Mouse (Mus musculus): ENCODE results near the gene Slc8a2. TPM values are rescaled to one million over a fixed set of nuclear protein-coding genes. Genes with fewer than 3 reads are reported as not detected.
A peak's percentile ranks its signal among the peaks of the same experiment; 100 is the strongest.

The Slc8a2 gene
- polyA plus RNA-seq, 1 experiment from 2014 or later: 0.13 TPM

DNA sequence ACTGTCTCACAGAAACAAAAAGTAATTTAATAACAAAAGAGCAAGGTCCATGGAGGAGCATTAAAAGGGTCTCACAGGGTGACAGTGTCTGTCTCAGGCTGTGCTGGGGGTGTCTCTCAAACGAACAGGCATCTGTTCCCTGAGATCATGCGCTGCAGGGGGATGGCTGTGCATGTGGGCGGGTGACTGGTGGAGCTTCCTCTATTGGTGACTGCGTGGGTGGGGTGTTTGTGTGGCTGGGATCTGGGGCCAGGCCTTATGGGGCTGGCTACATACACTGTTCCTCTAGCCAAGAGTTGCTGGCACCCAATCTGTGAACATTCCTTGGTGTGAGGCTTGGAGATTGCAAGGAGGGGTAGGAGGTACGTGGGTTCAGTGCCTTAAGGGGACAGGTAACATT is 19.6 kb downstream of the Slc8a2 start:
- WGBS: 48% methylated on average over 5 of the region's 5 CpGs

DNA sequence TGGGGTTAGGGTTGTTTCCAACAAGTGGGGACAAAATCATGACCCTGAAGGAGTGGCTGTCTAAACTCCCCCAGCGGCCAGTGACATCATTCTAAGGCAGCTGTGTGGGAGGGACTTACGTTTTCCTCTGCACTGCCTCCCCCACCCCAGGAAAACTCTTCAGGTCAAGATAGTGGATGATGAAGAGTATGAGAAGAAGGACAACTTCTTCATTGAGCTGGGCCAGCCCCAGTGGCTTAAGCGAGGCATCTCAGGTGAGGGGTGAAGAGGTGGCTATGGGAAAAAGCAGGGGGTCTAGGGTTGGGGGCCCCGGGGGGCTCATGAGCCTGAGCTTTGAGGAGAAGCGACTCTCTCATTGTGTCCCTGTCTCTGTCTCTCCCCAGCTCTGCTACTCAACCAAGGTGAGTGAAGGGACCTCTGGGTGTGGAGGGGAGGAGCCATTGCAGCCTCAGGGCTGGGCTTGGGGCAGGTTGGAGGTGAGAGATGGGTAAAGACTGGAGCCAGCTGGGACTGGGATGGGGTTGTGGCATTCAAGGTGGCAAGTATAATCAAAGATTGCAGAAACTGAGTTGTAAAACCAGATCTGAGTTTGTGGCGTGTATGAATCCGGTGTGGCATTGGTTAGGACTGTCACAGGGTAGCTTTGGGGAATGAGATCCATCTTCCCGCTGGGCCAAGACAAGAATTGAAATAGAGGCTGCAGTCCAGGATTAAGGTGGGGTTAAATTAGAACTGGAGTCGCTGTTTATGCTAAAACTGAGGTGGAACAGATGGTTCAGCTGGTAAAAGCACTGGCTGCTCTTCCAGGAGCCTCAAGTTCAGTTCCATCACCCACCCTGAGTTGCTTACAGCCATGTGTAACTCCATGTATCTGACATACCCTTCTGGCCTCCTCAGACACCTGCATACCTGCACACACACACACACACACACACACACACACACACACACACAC is 20.8 kb downstream of the Slc8a2 start:
- peaks cover 25% of the 10 kb centered on the region for H3K27me3 ChIP-seq
- no peaks in the 10 kb centered on the region for H3K9me3 ChIP-seq (replicated peaks)
- peaks cover 6% of the 10 kb centered on the region; the same call in 1 of the 2 replicates for H3K4me1 ChIP-seq (replicated peaks)
- H3K4me2 ChIP-seq: no peak overlapping the region
- H3K9ac ChIP-seq: no peak overlapping the region
- no peak for ATAC-seq (replicated peaks; ENCODE audit: insufficient number of reproducible peaks, insufficient read depth, low FRiP score, low read depth)
- H3K36me3 ChIP-seq: no peaks in the 10 kb centered on the region
- no peak overlapping the region for H3K27ac ChIP-seq
- H3K4me3 ChIP-seq: no peak overlapping the region
- WGBS: 63% methylated on average over 9 of the region's 9 CpGs

More for the DNA sequence above, 19.6 kb downstream of the Slc8a2 start:
- no peaks in the 10 kb centered on the region for H3K36me3 ChIP-seq
- H3K9me3 ChIP-seq (replicated peaks): no peaks in the 10 kb centered on the region
- ATAC-seq (replicated peaks; ENCODE audit: insufficient number of reproducible peaks, insufficient read depth, low FRiP score, low read depth): no peak
- no peak overlapping the region for H3K4me2 ChIP-seq
- peaks cover 25% of the 10 kb centered on the region for H3K27me3 ChIP-seq
- no peak overlapping the region for H3K4me3 ChIP-seq
- H3K27ac ChIP-seq: no peak overlapping the region
- no peak overlapping the region for H3K9ac ChIP-seq
- H3K4me1 ChIP-seq (replicated peaks): no peaks in the 10 kb centered on the region

DNA sequence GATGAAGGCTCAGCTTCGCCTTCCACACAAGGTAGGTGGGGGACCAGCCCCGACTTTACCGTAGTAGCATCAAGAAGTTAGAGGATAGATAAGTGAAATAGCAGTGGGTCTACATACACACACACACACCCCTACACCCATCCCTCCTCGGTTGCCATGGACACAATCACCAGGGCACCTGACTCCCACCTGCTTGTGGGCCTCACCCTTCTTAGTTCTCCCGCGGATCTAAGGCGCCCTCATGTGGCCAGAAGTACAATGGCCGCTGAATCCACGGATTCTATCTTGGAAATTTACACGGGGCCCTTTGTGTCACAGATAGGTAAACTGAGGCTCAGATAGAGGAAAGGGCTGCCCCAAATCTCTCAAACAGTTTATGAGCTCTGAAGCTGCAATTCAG is 23.9 kb downstream of the Slc8a2 start:
- 14% methylated on average over 10 of the region's 10 CpGs for WGBS
- no peak overlapping the region for H3K4me2 ChIP-seq
- no peaks in the 10 kb centered on the region for H3K36me3 ChIP-seq
- no peak for ATAC-seq (replicated peaks; ENCODE audit: insufficient number of reproducible peaks, insufficient read depth, low FRiP score, low read depth)
- H3K27ac ChIP-seq: no peak overlapping the region
- H3K4me3 ChIP-seq: no peak overlapping the region
- H3K4me1 ChIP-seq (replicated peaks): peaks cover 15% of the 10 kb centered on the region
- H3K27me3 ChIP-seq: peaks cover 6% of the 10 kb centered on the region
- no peak overlapping the region for H3K9ac ChIP-seq
- no peaks in the 10 kb centered on the region for H3K9me3 ChIP-seq (replicated peaks)

- no peak; the same call in 1 of the 2 replicates for ATAC-seq (replicated peaks; ENCODE audit: insufficient number of reproducible peaks, insufficient read depth, low FRiP score, low read depth)
- Histone ChIP-seq H3K27me3 (peaks cover 24% of the 10 kb centered on the region), H3K9ac (no peak overlapping the region), H3K9me3 (replicated peaks) (no peaks in the 10 kb centered on the region), H3K4me2 (no peak overlapping the region), H3K27ac (peak overlapping the region; percentile 73), H3K4me3 (no peak overlapping the region), H3K36me3 (no peaks in the 10 kb centered on the region), H3K4me1 (replicated peaks) (peaks cover 19% of the 10 kb centered on the region)
- WGBS: 33% methylated on average over 9 of the region's 9 CpGs
Observed at GRCm38 (mm10) chr7:16155132-16155872, 25.7 kb downstream of the Slc8a2 start.

DNA sequence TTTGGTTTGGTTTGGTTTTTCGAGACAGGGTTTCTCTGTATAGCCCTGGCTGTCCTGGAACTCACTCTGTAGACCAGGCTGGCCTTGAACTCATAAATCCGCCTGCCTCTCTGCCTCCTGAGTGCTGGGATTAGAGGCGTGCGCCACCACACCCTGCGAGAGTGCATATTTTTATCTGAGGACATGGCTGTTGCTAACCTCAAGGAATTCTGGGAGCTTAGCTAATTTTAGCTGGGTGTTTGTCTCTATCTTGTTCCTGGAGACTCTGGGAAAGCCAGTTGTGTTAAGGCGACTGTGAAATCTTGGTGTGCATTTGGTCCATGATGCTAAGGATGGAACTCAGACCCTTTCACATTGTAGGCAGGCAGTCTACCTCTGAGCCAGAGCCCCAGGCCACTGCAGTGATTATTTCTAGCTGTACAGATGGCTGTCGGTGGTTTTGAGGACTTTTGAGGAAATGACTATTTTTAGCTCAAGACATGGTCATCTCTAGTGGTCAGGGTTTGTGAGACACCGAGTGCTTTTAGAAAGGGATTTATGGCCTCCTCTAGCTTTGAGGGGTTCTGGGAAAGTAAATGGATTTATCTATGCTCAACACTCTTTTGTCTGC is 26.6 kb downstream of the Slc8a2 start:
- no peaks in the 10 kb centered on the region for H3K9me3 ChIP-seq (replicated peaks)
- WGBS: 25% methylated on average over 8 of the region's 8 CpGs
- H3K27me3 ChIP-seq: peaks cover 24% of the 10 kb centered on the region
- H3K4me2 ChIP-seq: 0 out of 2 replicates have a peak overlapping the region, but pooled peaks have one; percentile 4
- H3K4me1 ChIP-seq (replicated peaks): peaks cover 19% of the 10 kb centered on the region
- ATAC-seq (replicated peaks; ENCODE audit: insufficient number of reproducible peaks, insufficient read depth, low FRiP score, low read depth): peak; percentile 28; the same call in 1 of the 2 replicates
- H3K36me3 ChIP-seq: no peaks in the 10 kb centered on the region
- H3K9ac ChIP-seq: no peak overlapping the region
- peak overlapping the region; percentile 73 for H3K27ac ChIP-seq
- no peak overlapping the region for H3K4me3 ChIP-seq

- WGBS: 7% methylated on average over 39 of the region's 39 CpGs
- Histone ChIP-seq H3K4me3 (peak overlapping the region; percentile 15; the same call in 1 of the 2 replicates), H3K27ac (no peak overlapping the region), H3K36me3 (no peaks in the 10 kb centered on the region), H3K9me3 (replicated peaks) (no peaks in the 10 kb centered on the region), H3K4me1 (replicated peaks) (peaks cover 19% of the 10 kb centered on the region), H3K4me2 (peak overlapping the region; percentile 51), H3K9ac (no peak overlapping the region; the same call in 1 of the 2 replicates), H3K27me3 (peaks cover 25% of the 10 kb centered on the region)
- ATAC-seq (replicated peaks; ENCODE audit: insufficient number of reproducible peaks, insufficient read depth, low FRiP score, low read depth): no peak
Observed at GRCm38 (mm10) chr7:16158735-16159134, 29.1 kb downstream of the Slc8a2 start.

GRCm38 (mm10) chr7:16160702-16161101 is 31.1 kb downstream of the Slc8a2 start:
- 60% methylated on average over 3 of the region's 3 CpGs for WGBS

GRCm38 (mm10) chr7:16161302-16161701 is 31.7 kb downstream of the Slc8a2 start:
- peaks cover 27% of the 10 kb centered on the region for H3K27me3 ChIP-seq
- peaks cover 10% of the 10 kb centered on the region for H3K4me1 ChIP-seq (replicated peaks)
- no peak overlapping the region for H3K4me2 ChIP-seq
- no peak overlapping the region for H3K9ac ChIP-seq
- no peaks in the 10 kb centered on the region for H3K9me3 ChIP-seq (replicated peaks)
- WGBS: 90% methylated on average over 9 of the region's 9 CpGs
- no peak for ATAC-seq (replicated peaks; ENCODE audit: insufficient number of reproducible peaks, insufficient read depth, low FRiP score, low read depth)
- no peak overlapping the region for H3K4me3 ChIP-seq
- H3K36me3 ChIP-seq: no peaks in the 10 kb centered on the region
- no peak overlapping the region for H3K27ac ChIP-seq

More at GRCm38 (mm10) chr7:16160702-16161101, 31.1 kb downstream of the Slc8a2 start:
- no peak for ATAC-seq (replicated peaks; ENCODE audit: insufficient number of reproducible peaks, insufficient read depth, low FRiP score, low read depth)
- H3K4me3 ChIP-seq: no peak overlapping the region
- no peaks in the 10 kb centered on the region for H3K36me3 ChIP-seq
- peaks cover 12% of the 10 kb centered on the region for H3K4me1 ChIP-seq (replicated peaks)
- peaks cover 27% of the 10 kb centered on the region for H3K27me3 ChIP-seq
- H3K4me2 ChIP-seq: no peak overlapping the region
- H3K9ac ChIP-seq: no peak overlapping the region
- no peak overlapping the region for H3K27ac ChIP-seq
- H3K9me3 ChIP-seq (replicated peaks): no peaks in the 10 kb centered on the region

DNA sequence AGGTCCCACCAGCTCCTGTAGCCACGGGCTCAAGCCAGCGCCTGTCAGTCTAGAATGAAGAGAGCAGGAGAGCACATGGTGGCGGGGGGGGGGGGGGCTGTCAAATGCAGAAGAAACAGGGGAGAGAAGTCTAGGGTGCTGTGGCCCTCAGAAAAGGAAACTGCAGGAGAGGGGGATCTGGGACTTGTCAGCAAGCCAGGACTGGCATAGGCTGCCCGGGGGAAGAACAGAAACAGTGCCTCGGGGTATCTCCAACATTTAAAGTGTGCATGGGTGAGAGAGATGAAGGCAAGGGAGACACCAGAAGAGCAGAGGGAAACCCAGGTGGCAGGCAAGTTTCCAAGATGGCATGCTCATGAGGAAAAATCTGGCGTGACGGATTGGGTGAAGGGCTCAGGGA is 32.4 kb downstream of the Slc8a2 start:
- H3K4me2 ChIP-seq: no peak overlapping the region
- no peak overlapping the region for H3K4me3 ChIP-seq
- no peaks in the 10 kb centered on the region for H3K9me3 ChIP-seq (replicated peaks)
- WGBS: 56% methylated on average over 7 of the region's 7 CpGs
- H3K4me1 ChIP-seq (replicated peaks): peaks cover 4% of the 10 kb centered on the region
- no peak overlapping the region for H3K27ac ChIP-seq
- ATAC-seq (replicated peaks; ENCODE audit: insufficient number of reproducible peaks, insufficient read depth, low FRiP score, low read depth): no peak
- peaks cover 27% of the 10 kb centered on the region for H3K27me3 ChIP-seq
- H3K36me3 ChIP-seq: no peaks in the 10 kb centered on the region
- H3K9ac ChIP-seq: no peak overlapping the region

DNA sequence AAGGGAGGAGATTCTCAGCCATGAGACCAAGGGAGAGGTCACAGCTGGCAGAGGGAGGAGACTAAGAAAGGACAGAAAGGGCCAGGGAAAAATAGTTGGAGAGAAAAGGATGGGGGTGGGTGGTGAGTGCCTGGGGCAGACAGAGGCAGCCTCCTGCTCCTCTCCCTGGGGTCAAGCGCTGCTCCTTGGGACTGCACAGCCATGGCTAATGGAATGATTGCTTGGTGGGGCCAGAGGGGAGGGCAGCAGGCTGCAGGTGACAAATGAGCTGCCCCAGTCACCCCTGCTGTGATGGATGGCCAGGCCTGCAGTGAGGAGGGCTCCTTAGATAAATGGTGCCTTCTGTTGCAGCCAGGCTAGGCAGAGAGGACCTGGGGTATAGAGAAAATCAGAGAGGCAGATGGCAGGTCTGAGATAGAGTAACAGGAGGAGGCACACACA is 42.5 kb downstream of the Slc8a2 start:
- peaks cover 3% of the 10 kb centered on the region; the same call in 1 of the 2 replicates for H3K9me3 ChIP-seq (replicated peaks)
- H3K27me3 ChIP-seq: peaks cover 19% of the 10 kb centered on the region
- 27% methylated on average over 1 of the region's 1 CpGs for WGBS
- no peak overlapping the region for H3K27ac ChIP-seq
- peaks cover 10% of the 10 kb centered on the region for H3K4me1 ChIP-seq (replicated peaks)
- no peaks in the 10 kb centered on the region for H3K36me3 ChIP-seq
- no peak overlapping the region for H3K4me2 ChIP-seq
- no peak overlapping the region for H3K4me3 ChIP-seq
- no peak for ATAC-seq (replicated peaks; ENCODE audit: insufficient number of reproducible peaks, insufficient read depth, low FRiP score, low read depth)
- no peak overlapping the region for H3K9ac ChIP-seq

Data from heart, embryonic 15.5 days (tissue).